Mouse (Mus musculus) left cerebral cortex, adult 2 months (tissue): ENCODE data around the gene Zbtb37. TPM values are rescaled to one million over a fixed set of nuclear protein-coding genes. Genes with fewer than 3 reads are reported as not detected.

Experiments
- DNase-seq, 2 experiments: peaks; one replicate each; pipeline ENCODE4 v3.0.0; 2021 to 2022; ENCODE audit warnings: low spot score in 2 of 2, mixed read lengths in 1 of 2; ENCODE audit errors: extremely low spot score in 1 of 2
- H3K27ac ChIP-seq: fragments of 200-600 bp; 2 replicates; pipeline ENCODE4 v1.8.1; 2022
- H3K4me3 ChIP-seq: fragments of 200-600 bp; 2 replicates; pipeline ENCODE4 v1.8.1; 2022
- CTCF ChIP-seq: fragments of 200-600 bp; IDR thresholded peaks from 2 replicates; pipeline ENCODE4 v1.8.1; 2022; ENCODE audit warnings: antibody characterized with exemption, mild to moderate bottlenecking, moderate library complexity
- intact Hi-C: fragments of 180-260 bp; cut with DNase I; formaldehyde crosslinking; loops from one replicate; pipeline ENCODE4 v1.15.1; 2025
- long read RNA-seq, 2 experiments: library from polyadenylated mRNA; stranded (forward); transcript quantifications; one replicate each; pipeline ENCODE4 v2.0.0; 2021; ENCODE audit warnings: borderline mapping rate in 2 of 2
- total RNA-seq, 2 experiments: library from RNA; stranded (reverse); gene quantifications; 2 replicates each; pipeline ENCODE4 v1.2.3; 2021

The Zbtb37 gene
- 10 to 100 TPM; 18.2 to 20.0 TPM for total RNA-seq
- long read RNA-seq, experiment 1, partial matches to known transcripts, result 0 of 4 reads
- long read RNA-seq, experiment 1, other reads (novel, unspliced or antisense), result 3 of 4 reads
- long read RNA-seq, experiment 2, result 0 reads

DNA sequence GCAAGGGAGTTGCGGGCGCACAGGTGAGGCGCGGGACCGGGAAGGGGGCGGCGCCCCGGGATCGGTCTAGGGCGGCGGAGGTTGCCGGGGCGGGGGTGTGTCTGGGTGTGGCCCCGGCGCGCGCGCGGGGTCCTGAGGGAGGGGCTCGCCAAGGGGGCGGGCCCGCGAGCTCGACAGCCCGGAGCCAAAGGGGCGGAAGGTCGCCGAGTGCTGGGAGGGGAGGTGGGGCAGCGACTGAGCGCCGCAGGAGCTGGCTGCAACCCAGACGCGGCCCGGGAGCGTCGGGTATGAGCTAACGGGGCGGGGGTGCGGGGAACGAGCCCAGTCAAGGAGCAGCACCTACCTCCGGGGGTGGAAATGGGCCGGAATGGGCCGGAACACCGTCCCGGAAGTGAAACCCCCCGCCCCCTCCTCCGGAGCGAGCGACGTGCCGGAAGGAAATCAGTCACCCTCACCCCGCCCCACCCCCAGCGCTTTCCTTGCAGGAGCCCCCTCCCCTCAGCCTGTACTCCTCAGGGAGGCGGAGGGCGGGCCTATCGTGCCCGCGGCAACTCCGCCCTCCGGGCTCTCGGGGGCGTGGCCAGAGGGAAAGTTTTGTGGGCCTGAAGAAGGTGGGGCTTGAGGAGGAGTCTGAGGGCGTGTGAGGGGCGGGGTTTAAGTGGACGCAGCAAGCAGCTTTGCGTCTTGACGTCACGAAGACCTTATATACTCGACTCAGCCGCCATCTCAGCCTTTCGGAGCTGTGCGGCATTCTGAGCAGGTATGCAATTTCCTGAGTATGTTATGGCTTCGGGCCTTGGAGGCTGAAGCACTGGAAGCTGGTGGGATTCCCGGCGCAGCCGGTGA, at the start of gene Zbtb37:
Gene Zbtb37 (minus strand): TSS at position 415 of the 846 bp plus-strand sequence.
- no peak for TF ChIP-seq CTCF
- peak; percentile 94 to 97 for DNase-seq
- Histone ChIP-seq H3K4me3 (peak within 1 kb of the TSS; percentile 91), H3K27ac (peak within 1 kb of the TSS; percentile 98)
- intact Hi-C loops, result loop anchor here (2.0 to 10.0 kb wide), 3 partner anchors 36 to 290 kb away; partner anchors contain the start of genes Cenpl, Dars2 and Rabgap1l

- Histone ChIP-seq H3K27ac (no peak overlapping the region), H3K4me3 (no peak overlapping the region)
- DNase-seq, result no peak
- TF ChIP-seq CTCF, result no peak
- intact Hi-C loops, result no loop called here
Observed at GRCm38 (mm10) chr1:161077243-161077642, 42.6 kb upstream of the Zbtb37 start.

- H3K4me3 ChIP-seq, result no peak overlapping the region
- no peak overlapping the region for H3K27ac ChIP-seq
- DNase-seq, result no peak
- intact Hi-C loops, result no loop called here
- TF ChIP-seq CTCF, result no peak
Observed at GRCm38 (mm10) chr1:161076238-161076637, 41.6 kb upstream of the Zbtb37 start.

DNA sequence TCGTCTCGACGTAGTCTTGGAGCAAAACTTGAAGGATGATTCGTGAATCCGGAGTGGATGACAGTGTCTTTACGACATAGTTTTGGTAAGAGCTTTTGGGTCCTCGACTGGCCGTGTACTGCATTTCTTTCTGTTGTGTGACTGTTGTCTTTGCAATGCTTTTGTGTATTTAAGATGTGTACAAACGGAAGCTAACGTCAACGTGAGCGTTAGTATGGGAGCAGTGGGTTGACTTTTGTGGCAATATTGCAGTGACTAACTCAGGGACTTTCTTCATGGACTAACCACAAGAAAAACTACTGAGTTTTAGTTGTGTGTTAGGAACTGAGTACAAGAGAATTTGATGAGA, 36.6 kb upstream of the Zbtb37 start:
- DNase-seq, result no peak
- H3K27ac ChIP-seq, result no peak overlapping the region
- TF ChIP-seq CTCF, result no peak
- H3K4me3 ChIP-seq, result peak overlapping the region; percentile 77
- intact Hi-C loops, result loop anchor here (2.0 kb wide), 2 partner anchors 36 to 60 kb away; partner anchors contain the start of genes Klhl20 and Zbtb37

GRCm38 (mm10) chr1:161070352-161071271, 36.0 kb upstream of the Zbtb37 start, which contains the start of the genes Dars2 and Cenpl:
Dars2 (minus strand) TSS chr1:161070658.
Cenpl (plus strand) TSS chr1:161070713.
- TF ChIP-seq CTCF, result peak; percentile 4
- Histone ChIP-seq H3K4me3 (peak within 1 kb of the TSS; percentile 77), H3K27ac (peak within 1 kb of the TSS; percentile 84)
- DNase-seq, result peak; percentile 96
- intact Hi-C loops, result loop anchor here (2.0 kb wide), 2 partner anchors 36 to 60 kb away; partner anchors contain the start of genes Klhl20 and Zbtb37

- no peak for DNase-seq
- no peak overlapping the region for H3K4me3 ChIP-seq
- intact Hi-C loops, result no loop called here
- TF ChIP-seq CTCF, result no peak
- no peak overlapping the region for H3K27ac ChIP-seq
Observed at GRCm38 (mm10) chr1:161063351-161063750, 28.7 kb upstream of the Zbtb37 start.

DNA sequence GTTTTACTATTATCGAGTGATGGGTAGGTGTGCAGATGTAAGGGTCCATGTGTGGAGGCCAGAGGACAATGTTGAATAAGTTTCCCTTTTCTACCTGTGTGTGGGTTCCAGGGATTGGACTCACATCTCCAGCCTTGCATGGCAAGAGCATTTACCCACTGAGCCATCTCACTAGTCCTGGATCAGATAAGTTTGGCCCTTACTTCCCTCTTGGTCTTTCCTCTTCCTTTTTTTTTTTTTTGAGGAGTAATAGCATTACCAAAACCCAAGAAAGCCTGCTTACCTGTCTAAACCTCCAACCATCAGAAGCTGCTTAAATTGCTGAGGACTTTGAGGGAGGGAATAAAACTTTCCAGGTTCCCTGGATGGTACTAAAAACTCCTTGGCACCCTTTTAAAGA, 22.5 kb upstream of the Zbtb37 start:
- no peak overlapping the region for H3K4me3 ChIP-seq
- intact Hi-C loops, result no loop called here
- H3K27ac ChIP-seq, result no peak overlapping the region
- TF ChIP-seq CTCF, result no peak
- DNase-seq, result no peak

- no peak overlapping the region for H3K4me3 ChIP-seq
- no peak for TF ChIP-seq CTCF
- intact Hi-C loops, result no loop called here
- H3K27ac ChIP-seq, result no peak overlapping the region
- no peak for DNase-seq
Observed at GRCm38 (mm10) chr1:161046972-161047371, 12.3 kb upstream of the Zbtb37 start.

- intact Hi-C loops, result no loop called here
- DNase-seq, result no peak
- TF ChIP-seq CTCF, result no peak
- H3K27ac ChIP-seq, result no peak overlapping the region
- no peak overlapping the region for H3K4me3 ChIP-seq
Observed at GRCm38 (mm10) chr1:161041261-161042020, 6.8 kb upstream of the Zbtb37 start.

GRCm38 (mm10) chr1:161040855-161041254, 6.2 kb upstream of the Zbtb37 start:
- intact Hi-C loops, result no loop called here
- no peak for DNase-seq
- no peak for TF ChIP-seq CTCF
- Histone ChIP-seq H3K27ac (no peak overlapping the region), H3K4me3 (no peak overlapping the region)

DNA sequence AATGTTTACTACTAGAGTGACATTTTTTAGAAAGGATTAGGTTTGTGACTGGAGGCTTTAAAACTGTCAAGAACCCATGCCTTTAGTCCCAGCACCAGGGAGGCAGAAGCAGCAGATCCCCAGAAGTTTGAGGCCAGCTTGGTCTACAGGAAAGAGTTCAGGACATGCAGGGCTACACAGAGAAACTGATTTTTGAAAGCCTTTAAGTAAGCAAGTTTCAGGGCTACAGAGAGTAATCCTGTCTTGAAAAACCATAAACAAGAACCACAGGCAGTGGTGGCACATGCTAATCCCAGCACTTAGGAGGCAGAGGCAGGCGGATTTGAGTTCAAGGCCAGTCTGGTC, 5.7 kb upstream of the Zbtb37 start:
- no peak overlapping the region for H3K27ac ChIP-seq
- no peak overlapping the region for H3K4me3 ChIP-seq
- no peak for DNase-seq
- no peak for TF ChIP-seq CTCF
- intact Hi-C loops, result no loop called here
